Mouse (Mus musculus) heart, embryonic 14.5 days (tissue): ENCODE results near the gene Nrn1. TPM values are rescaled to one million over a fixed set of nuclear protein-coding genes. Genes with fewer than 3 reads are reported as not detected.

Source experiments
- ATAC-seq: fragments of 200-750 bp; cut with Nextera tagmentation; 2 replicates; pipeline ENCODE4 v1.8.0; 2017; ENCODE audit warnings: low read depth, moderate TSS enrichment; ENCODE audit not compliant: insufficient number of reproducible peaks, insufficient read depth, low FRiP score
- H3K27ac ChIP-seq, 2 experiments: fragments of 200-500 bp in 1 of 2; fragments of 300-500 bp in 1 of 2; sonication (generic) in 1 of 2; replicated peaks in 1 of 2; 2 replicates each; pipeline ENCODE4 v1.5.1; 2012 to 2014; ENCODE audit warnings: low read depth in 2 of 2, low read length in 2 of 2, control low read depth in 1 of 2, mild to moderate bottlenecking in 1 of 2, mixed read lengths in 1 of 2; ENCODE audit not compliant: control insufficient read depth in 1 of 2, insufficient read depth in 1 of 2
- H3K27me3 ChIP-seq: fragments of 300-500 bp; sonication (generic); 2 replicates; pipeline ENCODE4 v1.6.1; 2014; ENCODE audit warnings: mild to moderate bottlenecking, low read length, control low read depth; ENCODE audit not compliant: control insufficient read depth, insufficient read depth
- H3K36me3 ChIP-seq: fragments of 300-500 bp; sonication (generic); 2 replicates; pipeline ENCODE4 v1.6.1; 2014; ENCODE audit warnings: mild to moderate bottlenecking, control low read depth, low read length, mixed read lengths; ENCODE audit not compliant: control insufficient read depth, insufficient read depth
- H3K4me1 ChIP-seq, 2 experiments: fragments of 200-500 bp in 1 of 2; fragments of 300-500 bp in 1 of 2; sonication (generic) in 1 of 2; 2 replicates each; pipeline ENCODE4 v1.6.1; 2012 to 2014; ENCODE audit warnings: low read length in 2 of 2, control low read depth in 1 of 2, mixed read lengths in 1 of 2; ENCODE audit not compliant: control insufficient read depth in 2 of 2, insufficient read depth in 2 of 2
- H3K4me2 ChIP-seq: fragments of 300-500 bp; sonication (generic); 2 replicates; pipeline ENCODE4 v1.6.1; 2014; ENCODE audit warnings: mild to moderate bottlenecking, low read length
- H3K4me3 ChIP-seq, 2 experiments: fragments of 200-500 bp in 1 of 2; fragments of 300-500 bp in 1 of 2; sonication (generic) in 1 of 2; 2 replicates each; pipeline ENCODE4 v1.5.1; 2012 to 2014; ENCODE audit warnings: low read length in 2 of 2, mild to moderate bottlenecking in 2 of 2, control low read depth in 1 of 2, low read depth in 1 of 2, moderate library complexity in 1 of 2; ENCODE audit not compliant: control insufficient read depth in 1 of 2, insufficient read depth in 1 of 2
- H3K9ac ChIP-seq: fragments of 300-500 bp; sonication (generic); 2 replicates; pipeline ENCODE4 v1.6.1; 2014; ENCODE audit warnings: mild to moderate bottlenecking, low read length
- H3K9me3 ChIP-seq: fragments of 300-500 bp; sonication (generic); 2 replicates; pipeline ENCODE4 v1.6.1; 2016; ENCODE audit warnings: low read length, control low read depth; ENCODE audit not compliant: control insufficient read depth
- WGBS: fragments of 180-500 bp; shearing (Covaris S2); extraction: QIAGEN DNeasy Blood & Tissue Kit; methylation state at CpG from one replicate; pipeline ENCODE4 v1.1.7; 2014; 5-methylcytosine and 5-hydroxymethylcytosine counted together
- polyA plus RNA-seq: library from polyadenylated mRNA; unstranded; fragments of >200 nt; fragmentation: Nextera tagmentation; extraction: Ambion mirVana; gene quantifications from 2 replicates; pipeline ENCODE4 v1.2.1, GENCODE M21; 2014

The Nrn1 gene
- polyA plus RNA-seq, 1 experiment from 2014 or later = 2.1 TPM

GRCm38 (mm10) chr13:36729731-36730340 is 5.1 kb downstream of the Nrn1 start:
- 24% methylated on average over 13 of the region's 13 CpGs for WGBS
- ATAC-seq = no peak
- no peak overlapping the region for H3K9ac ChIP-seq
- peaks cover 13 to 24% of the 10 kb centered on the region in 2 experiments; a peak in 3 of 4 replicates for H3K4me1 ChIP-seq
- no peak overlapping the region for H3K27ac ChIP-seq
- no peaks in the 10 kb centered on the region for H3K36me3 ChIP-seq
- no peak overlapping the region for H3K4me3 ChIP-seq
- no peaks in the 10 kb centered on the region for H3K9me3 ChIP-seq
- H3K27me3 ChIP-seq = peaks cover 89% of the 10 kb centered on the region
- H3K4me2 ChIP-seq = no peak overlapping the region

- Histone ChIP-seq H3K27ac (no peak overlapping the region), H3K9me3 (no peaks in the 10 kb centered on the region), H3K4me3 (no peak overlapping the region), H3K4me2 (no peak overlapping the region), H3K4me1 (peaks cover 16 to 25% of the 10 kb centered on the region in 2 experiments; a peak in 3 of 4 replicates), H3K27me3 (peaks cover 90% of the 10 kb centered on the region), H3K9ac (no peak overlapping the region), H3K36me3 (no peaks in the 10 kb centered on the region)
- ATAC-seq = no peak
- WGBS = 16% methylated on average over 5 of the region's 5 CpGs
Observed at GRCm38 (mm10) chr13:36728509-36728908, 6.4 kb downstream of the Nrn1 start.

GRCm38 (mm10) chr13:36727779-36728470 is 7.0 kb downstream of the Nrn1 start:
- Histone ChIP-seq H3K9me3 (no peaks in the 10 kb centered on the region), H3K4me2 (peak overlapping the region; percentile 74), H3K4me3 (peak overlapping the region in 1 of 2 experiments; percentile 39; a peak in 2 of 4 replicates), H3K27me3 (peaks cover 91% of the 10 kb centered on the region), H3K9ac (no peak overlapping the region; the same call in 1 of the 2 replicates), H3K36me3 (no peaks in the 10 kb centered on the region), H3K27ac (no peak overlapping the region), H3K4me1 (peaks cover 16 to 25% of the 10 kb centered on the region in 2 experiments; a peak in 3 of 4 replicates)
- 2% methylated on average over 23 of the region's 23 CpGs for WGBS
- ATAC-seq = no peak

DNA sequence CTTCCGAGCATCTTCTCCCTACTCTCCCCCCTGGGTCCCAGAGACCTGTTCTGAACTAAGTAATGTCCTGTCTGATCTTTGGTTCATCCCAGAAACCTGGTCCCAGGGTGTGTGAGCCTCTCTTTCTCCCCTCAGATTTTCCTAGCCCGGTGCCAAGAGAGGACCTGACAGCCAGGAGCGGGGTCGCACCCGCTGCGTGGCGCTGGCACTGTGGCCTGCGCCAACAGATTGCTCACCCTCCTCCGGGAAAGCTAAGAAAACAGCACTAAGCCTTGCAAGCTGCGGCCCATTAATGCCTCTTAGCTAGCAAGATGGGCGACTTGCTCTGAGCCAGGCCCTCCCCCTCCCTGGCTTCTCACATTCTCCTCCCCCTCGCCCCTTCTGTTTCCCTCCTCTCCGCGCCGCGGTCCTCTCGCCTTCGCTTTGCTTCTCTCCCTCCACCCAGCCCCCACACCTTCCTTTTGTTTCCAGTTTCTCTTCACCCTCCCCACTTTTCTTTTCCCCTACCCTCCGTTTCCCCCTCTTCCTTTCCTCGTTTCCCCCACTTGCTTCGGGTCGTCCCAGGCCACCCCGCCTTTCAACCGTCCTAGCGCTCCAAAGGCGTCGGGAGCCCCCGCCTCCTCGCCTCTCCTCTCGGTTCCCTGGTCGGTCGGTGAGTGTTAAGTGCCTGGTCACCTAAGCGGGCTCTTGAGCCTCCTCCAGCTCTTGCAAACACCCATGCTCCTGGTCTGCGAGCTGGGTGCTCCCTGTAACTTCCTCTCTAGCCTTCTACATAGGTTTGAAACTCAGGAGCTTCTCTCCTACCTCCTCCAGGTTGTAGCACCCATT is 7.8 kb downstream of the Nrn1 start:
- Histone ChIP-seq H3K27ac (no peak overlapping the region), H3K9ac (peak overlapping the region; percentile 54), H3K4me3 (peak overlapping the region; percentile 39 to 40), H3K9me3 (no peaks in the 10 kb centered on the region), H3K27me3 (peaks cover 91% of the 10 kb centered on the region), H3K4me1 (peaks cover 16 to 25% of the 10 kb centered on the region in 2 experiments; a peak in 3 of 4 replicates), H3K4me2 (peak overlapping the region; percentile 74), H3K36me3 (no peaks in the 10 kb centered on the region)
- no peak for ATAC-seq
- WGBS = under 1% methylated on average over 34 of the region's 34 CpGs

GRCm38 (mm10) chr13:36726551-36726950 is 8.4 kb downstream of the Nrn1 start:
- peak overlapping the region; percentile 74 for H3K4me2 ChIP-seq
- H3K4me3 ChIP-seq = peak overlapping the region; percentile 39 to 40
- no peak overlapping the region for H3K27ac ChIP-seq
- H3K27me3 ChIP-seq = peaks cover 95% of the 10 kb centered on the region
- 2% methylated on average over 24 of the region's 24 CpGs for WGBS
- H3K36me3 ChIP-seq = no peaks in the 10 kb centered on the region
- H3K9ac ChIP-seq = no peak overlapping the region; the same call in 1 of the 2 replicates
- H3K4me1 ChIP-seq = peaks cover 16 to 25% of the 10 kb centered on the region in 2 experiments; a peak in 3 of 4 replicates
- H3K9me3 ChIP-seq = no peaks in the 10 kb centered on the region
- ATAC-seq = no peak

DNA sequence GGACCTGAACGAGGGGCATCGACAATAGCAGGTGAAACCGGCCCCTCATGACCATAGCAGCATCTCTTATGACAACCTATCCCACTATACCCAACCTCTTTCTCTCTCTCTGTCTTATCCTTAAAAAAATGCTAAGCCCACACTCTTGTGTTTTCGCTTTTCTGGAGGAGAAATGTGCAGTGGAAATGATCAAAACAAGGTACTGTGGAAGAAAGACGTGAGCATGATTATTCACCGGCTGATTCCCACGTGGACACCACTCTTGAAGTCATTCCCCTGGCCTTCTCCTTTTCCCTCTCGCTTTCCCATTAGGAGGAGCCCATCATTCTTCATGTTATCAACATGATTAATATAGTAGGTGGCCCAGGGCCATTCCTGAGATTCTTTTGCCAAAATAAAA is 9.1 kb downstream of the Nrn1 start:
- WGBS = 11% methylated on average over 8 of the region's 8 CpGs
- H3K4me2 ChIP-seq = no peak overlapping the region

More for the DNA sequence above, 9.1 kb downstream of the Nrn1 start:
- peaks cover 95% of the 10 kb centered on the region for H3K27me3 ChIP-seq
- H3K9me3 ChIP-seq = no peaks in the 10 kb centered on the region
- no peak for ATAC-seq
- peaks cover 13 to 23% of the 10 kb centered on the region in 2 experiments; a peak in 3 of 4 replicates for H3K4me1 ChIP-seq
- no peak overlapping the region for H3K4me3 ChIP-seq
- no peak overlapping the region for H3K9ac ChIP-seq
- H3K27ac ChIP-seq = no peak overlapping the region
- H3K36me3 ChIP-seq = no peaks in the 10 kb centered on the region
